Mouse (Mus musculus): ENCODE measurements around the gene Ankfn1.

Ankfn1 gene

DNA sequence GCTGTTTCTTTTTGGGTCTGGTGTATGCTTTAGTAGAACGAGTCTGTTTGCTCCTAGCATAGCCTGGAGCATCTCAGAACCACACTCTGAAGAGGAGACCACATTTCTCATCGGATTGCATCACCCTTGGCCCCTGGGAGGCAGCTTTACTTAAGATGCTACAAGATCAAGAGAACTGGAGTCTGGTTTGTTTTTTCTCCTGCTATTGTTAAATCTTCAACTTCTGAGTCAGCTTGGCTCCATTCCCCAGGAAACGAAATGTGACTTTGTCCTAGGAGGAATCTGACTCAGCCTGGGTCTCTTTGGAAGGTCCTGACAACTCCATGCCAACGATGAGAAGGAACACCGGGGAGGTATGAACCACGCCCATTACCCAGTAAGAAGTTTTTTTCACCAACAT, 197.6 kb downstream of the Ankfn1 start:
- DNase-seq (ENCODE audit: low read depth, low spot score) = no peak

DNA sequence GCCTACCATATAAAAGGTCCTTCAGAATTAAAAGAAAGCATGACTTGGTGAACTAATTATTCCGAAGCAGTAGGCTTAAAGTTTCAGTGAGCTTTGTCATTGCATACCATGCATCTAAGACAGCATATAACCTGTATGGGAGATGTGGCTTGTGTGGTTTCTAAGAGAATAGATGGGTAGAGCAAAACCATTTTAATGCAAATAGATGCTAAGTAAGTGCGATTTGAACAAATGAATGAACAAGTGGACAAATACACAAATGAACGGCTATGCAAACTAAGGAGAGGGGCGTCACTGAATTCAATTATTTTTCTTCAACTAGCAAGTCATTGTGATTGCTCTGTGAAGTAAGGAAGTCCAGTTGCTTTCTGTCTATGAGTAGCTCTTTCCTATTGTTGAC, 198.3 kb downstream of the Ankfn1 start:
- peak; percentile 61 for DNase-seq (ENCODE audit: low read depth, low spot score)

DNA sequence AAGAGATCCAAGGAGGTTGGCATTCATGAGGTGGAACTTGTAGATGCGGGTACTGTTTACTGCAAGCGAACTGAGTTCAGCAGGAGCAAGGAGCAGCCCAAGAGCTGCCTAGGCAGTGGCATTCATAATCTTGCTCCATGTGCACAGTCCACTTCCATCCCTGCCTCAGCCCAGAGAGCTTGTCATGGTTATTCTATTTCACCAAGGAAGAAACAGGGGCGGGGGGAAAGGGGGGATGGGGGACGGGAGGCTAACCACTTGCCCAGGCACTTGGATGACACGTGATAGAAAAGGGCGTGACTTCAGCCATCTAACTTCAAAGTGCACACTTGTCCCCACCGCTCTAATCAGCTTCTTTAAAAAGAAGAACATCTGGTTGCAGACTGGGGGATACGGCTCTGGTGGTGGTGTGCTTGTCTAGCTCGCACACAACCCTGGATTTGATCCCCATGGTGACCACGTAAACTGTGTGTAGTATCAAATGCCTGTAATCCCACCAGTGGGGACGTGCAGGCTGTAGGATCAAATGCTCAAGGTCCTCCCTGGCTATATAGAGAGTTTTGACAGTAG, 203.1 kb downstream of the Ankfn1 start:
- no peak for DNase-seq (ENCODE audit: low read depth, low spot score)

DNA sequence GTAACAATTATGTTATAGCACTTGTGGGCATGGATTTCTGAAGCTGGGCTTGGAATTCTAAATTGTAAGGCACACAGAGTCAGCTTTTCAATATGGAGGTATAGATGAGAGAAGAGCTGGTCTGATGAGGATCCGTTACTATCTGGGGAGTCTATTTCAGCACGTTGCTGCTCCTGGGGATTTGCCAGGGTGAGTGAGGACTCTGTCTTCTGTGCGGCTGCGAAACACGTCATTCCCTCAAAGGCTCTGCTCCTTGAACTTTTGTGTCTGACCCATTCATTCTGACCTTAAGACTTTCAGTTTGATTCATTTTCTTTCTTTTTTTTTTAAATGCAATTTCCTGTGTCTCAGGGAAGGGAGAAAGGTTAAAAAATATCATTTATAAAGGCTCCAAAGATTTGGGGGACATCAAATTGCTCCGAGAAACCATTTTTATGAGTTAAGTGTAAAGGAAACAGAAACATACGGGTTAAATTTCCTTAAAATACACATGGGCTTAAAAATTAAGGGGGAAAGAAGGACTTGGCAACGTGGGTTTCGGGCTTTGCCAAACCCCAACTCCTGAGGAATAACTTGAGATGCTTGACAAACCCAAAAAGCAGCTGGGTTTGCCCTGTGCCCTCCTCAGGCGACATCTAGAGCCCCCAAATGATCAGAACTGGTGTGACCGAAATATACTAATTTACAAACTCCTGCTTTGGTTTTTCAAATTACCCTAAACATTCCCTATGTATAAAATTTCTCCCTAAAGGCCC, 207.9 kb downstream of the Ankfn1 start:
- DNase-seq (ENCODE audit: low read depth, low spot score) = no peak

DNA sequence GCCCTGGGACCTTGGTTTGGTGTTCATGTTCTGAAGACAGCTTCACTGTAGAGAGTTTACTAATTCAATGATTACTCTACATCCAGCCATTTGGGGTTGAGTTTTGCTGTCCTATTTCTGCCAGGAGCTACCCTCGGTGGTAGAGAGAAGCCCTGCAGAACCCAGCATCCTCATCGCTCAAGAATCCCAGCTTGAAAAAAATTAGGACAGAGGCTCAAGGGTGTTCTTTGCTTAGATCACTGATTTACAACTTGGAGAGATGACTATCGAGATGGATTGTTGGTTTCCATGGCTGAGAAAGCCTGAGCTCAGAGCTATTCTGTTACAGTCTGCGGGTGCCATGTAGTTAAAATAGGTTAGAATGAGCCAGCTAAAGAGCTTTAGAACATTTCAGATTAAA, 209.2 kb downstream of the Ankfn1 start:
- no peak for DNase-seq (ENCODE audit: low read depth, low spot score)

DNA sequence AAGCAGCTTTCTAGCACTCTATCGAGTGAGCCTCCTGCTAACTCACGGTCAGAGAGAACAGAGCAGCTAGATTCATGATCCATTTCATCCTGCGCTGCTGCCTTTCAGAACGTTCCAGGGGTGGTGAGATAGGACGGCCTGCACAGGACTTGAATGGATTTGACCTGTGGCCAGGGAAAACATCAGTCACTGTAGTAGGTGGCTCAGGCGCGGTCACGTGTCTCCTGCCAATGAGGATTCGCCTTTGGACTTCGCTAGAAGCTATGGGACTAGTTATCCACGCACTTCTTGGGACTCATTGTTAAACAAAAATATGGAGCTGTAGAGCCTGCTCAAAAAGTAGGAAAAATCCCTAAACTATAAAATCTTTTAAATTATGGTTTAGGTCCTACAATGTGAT, 226.0 kb downstream of the Ankfn1 start:
- DNase-seq (ENCODE audit: low read depth, low spot score) = peak; percentile 28

DNA sequence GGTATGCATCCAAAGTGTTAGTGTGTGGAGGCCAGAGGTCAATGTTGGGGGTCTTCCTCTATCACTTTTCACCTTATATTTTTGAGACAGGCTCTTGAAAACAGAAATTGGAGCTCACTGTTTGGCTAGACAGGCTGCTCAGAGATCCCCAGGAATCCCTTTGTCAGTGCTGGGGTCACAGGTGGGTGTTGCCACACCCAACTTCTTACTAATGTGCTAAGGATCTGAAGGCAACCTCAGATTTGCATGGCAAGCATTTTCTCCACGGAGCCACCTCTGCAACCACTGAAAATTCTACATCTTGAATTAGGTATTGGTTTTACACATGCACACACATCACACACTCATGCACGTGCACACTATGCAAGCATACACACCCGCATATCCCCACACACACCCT, 226.5 kb downstream of the Ankfn1 start:
- peak; percentile 43 for DNase-seq (ENCODE audit: low read depth, low spot score)

DNA sequence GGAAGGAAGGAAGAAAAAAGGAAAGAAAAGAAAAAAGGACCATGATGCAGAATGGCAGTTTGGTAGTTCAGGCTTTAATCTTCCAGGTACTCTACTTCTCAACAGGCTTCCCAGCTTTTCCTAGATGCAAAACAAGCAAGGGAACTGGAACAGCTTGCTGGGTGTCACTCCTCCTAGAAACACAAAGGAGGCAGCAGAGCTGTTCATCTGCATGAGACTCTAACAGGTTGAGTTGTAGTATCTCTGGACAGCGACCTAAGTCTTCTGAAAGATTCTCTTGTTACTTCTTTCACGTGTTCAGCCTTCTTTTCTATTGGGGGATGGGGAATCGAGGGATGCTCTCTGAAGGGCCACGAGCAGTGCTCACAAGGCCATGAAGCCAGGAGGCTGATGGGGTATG, 228.7 kb downstream of the Ankfn1 start:
- peak; percentile 68 for DNase-seq (ENCODE audit: low read depth, low spot score)

DNA sequence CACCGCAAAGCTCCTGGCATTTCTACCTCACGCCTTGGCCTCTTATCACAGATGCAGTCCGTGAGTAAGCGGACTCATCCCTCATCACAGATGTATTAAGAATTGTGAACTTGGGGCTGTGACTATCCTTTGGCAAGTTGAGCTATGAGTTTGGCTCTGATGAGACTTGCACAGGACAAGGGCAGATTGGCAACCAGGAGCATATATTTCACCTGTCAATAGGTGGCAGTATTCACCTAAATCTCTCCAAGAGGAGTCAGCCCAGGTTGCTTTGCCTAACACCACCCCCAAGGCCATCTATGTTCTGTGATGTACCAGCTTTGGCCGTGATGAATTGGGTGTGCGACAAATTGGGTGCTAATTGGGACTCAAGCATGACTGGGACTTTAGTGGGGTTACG, 231.3 kb downstream of the Ankfn1 start:
- DNase-seq (ENCODE audit: low read depth, low spot score) = peak; percentile 80

DNA sequence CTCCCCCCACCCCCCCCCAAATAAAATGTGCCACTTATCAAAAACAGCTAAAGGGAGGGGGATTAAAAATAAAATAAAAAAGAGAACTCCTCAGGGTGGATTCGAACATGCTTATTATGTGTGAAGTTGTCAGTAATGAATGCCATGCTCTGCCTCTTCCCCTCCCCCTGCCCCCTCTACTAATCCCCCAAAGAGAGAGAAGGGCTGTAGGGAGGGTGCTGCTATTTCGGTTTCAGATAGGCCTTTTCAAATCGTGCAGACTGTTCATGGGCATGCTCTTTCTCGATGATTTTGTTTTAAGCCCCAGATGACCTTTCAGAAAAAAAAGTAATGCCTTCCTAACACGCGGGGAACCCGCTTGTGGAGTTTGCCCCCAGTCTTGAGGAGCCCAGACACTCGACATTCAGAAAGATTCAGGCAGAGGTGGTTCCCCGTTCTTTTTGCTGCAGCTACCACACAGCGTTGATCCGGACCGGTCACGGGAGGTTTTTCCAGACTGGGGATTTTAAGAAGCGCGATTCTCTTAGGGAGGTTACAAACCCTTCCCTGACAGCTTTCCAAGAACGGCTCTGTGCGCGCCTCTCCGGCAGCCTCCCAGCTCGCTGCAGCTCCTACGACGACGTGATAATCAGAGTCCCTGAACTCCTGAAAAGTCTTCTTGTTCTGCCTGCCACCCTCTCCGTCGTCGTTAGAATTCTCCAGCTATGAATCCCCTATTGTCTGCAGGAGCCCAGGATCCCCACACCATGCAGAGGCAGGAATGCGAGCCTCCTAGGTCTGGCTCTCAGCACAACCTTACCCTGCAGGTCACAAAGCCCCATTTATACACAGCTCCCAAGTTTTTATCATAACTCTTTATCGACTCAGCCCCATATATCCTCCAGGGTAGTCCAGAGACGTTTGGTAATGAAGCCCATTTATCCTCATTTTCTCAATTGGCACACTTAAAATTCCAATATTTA, 232.3 kb downstream of the Ankfn1 start:
- no peak for DNase-seq (ENCODE audit: low read depth, low spot score)

DNA sequence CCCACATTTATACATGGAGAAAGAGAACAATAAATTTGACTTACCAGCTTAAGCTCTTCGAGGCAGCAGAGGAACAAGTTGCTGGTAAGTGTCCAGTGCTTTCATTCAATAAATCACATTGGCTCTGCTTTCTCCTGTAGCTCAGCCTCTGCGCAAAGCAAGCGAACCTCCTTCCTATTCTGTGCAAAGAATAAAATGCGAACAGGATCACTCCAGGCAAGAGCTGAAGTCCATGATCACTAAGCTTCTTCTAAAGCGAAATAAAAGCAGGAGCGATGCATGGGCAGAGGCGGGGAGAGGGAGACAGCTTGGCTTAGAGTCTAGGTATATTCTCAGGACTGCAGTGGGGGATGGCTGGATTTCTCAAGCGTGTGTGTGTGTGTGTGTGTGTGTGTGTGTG, 239.1 kb downstream of the Ankfn1 start:
- no peak for DNase-seq (ENCODE audit: low read depth, low spot score)

DNA sequence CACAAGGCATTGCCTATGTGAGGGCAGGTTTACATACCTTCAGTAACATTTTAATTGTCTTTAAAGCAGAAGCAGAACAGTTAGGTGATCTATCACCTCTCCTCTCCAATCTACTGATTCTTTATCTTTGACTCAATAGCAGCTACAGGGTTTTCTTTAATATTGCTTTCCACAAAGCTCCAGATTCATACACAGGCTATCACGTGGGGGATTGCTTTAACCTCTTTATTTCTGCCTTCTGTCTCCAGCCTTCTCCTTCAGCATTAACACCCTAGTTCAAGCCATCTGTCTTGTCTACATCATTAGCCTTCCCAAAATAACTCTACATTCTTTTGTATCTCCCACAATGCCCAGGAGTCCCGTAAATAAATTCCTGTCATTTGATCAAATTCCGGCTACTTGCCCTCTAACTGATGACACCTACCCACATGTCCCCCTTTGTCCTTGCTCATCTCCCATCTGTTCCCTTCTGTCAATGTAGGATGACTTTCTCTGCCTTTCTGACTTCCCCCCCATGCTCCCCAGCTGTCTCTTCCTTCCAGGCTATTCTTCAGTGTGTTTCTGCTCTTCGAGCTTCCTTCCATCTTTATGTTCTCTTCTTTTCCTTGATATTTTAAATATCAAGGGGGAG, 249.5 kb downstream of the Ankfn1 start:
- DNase-seq (ENCODE audit: low read depth, low spot score) = no peak

DNA sequence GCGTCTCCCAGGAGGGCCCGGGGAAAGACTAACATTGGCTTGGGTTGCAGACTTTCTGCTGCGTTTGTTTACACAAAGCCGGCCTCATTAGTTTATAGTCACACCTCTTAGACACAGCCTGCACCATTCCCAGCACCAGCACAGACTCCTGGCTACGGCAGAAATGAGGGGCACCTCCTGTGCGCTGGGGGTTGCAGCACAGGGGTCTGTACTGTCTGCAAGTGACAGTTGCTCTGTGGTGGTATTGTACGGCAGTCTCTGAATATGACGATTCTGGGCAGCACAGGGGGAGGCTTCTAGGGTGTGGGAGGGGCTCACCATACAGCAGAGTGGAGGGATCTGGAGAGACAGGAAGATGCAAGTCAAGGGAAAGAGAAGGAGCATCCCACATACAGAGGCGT, 262.0 kb downstream of the Ankfn1 start:
- DNase-seq (ENCODE audit: low read depth, low spot score) = no peak

DNA sequence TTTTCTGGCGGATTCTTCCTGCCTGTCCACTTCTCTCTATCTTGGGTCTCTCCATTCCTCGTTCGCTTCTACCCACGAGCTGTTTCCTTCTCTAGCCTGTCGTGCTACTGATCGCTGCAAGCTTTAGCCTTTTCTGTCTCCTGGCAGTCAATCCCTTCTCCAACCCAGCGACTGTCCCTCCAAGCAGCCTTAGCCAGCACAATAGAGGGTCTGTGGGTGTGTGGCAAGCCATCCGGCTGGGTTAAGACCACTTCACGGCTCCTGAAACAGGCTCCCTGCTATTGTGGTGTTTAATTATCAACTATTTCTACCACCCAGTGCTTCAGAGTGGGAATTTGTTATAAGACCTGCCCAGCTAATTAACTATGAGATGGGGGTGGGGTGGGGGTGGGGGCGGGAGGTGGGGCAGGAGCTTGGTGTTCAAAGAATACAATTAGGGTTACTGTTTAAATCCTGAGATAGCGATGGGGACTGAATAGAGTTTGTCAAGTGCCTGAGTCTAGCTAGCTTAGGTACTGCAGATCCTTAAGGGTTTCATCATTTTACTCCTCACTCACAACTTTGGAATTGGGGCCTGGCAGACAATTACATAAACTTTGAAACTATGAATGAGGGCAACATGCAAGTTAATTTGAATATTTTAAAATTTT, 268.7 kb downstream of the Ankfn1 start:
- DNase-seq (ENCODE audit: low read depth, low spot score) = no peak

DNA sequence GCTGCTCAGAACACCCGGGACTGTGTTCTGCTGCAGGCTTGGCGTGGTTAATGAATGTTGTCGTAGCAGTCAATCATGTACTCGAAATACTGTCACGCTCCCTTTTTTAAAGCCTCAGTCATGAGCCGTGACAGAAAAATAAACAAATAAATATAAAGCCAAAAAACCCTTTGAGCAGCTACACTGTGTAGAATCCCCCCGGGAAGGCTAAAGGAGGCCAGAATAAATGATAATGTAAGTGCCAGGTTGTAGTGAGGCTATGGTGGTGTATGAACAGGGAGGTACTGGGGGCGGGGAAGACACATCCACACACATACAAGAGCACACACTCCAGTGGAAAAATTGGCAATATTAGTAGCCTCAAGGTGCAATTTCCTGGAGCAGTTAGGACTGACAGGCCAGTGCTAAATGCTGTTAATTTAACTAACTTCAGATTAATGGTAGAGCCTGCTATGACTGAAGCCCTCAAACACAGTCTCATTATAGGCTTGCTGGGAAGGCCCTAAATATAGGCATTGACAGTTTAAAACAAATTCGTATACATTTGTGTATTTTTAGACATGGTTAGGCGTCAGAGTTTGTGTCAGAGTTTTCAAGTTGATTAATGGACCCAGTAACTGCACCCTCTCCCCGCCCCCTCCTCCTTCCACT, 270.7 kb downstream of the Ankfn1 start:
- no peak for DNase-seq (ENCODE audit: low read depth, low spot score)

DNA sequence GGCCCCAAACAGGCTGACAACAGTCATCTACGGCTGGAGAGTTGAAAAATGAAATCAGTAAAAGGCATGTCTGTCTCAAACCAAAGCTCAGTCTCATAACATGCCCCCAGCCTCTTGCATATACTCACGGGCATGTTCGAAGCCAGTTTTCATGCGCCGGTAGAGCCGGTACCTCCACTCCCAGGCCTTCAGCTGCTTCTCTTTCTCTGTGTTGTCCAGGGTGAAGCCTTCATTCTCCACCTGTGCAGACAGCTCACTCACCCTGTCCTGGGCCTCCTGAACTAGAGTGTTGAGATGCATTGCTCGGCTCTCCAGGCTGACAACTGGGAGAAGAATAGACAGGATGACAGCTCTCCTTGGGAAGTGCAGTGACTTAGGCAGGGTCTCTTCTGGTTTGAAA, 272.4 kb downstream of the Ankfn1 start:
- DNase-seq (ENCODE audit: low read depth, low spot score) = no peak

DNA sequence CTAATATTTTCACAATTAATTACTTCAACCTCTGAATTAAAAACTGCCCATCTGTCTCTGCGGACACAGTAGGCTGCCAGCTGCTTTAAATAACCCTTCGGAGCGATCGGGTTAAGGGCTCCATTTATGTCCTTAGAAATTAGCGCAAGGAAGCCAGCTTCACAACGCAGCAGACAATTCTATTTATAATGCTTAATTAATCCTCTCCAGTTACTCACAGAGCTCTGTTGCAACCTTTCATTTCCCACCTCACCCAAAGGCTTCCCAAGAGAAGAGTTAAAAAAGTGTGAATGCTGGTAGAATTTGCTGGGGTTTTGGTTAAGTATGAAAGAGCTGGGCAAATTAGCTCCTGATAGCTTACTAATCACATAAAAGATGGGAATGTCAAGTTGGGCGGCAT, 275.7 kb downstream of the Ankfn1 start:
- no peak for DNase-seq (ENCODE audit: low read depth, low spot score)

DNA sequence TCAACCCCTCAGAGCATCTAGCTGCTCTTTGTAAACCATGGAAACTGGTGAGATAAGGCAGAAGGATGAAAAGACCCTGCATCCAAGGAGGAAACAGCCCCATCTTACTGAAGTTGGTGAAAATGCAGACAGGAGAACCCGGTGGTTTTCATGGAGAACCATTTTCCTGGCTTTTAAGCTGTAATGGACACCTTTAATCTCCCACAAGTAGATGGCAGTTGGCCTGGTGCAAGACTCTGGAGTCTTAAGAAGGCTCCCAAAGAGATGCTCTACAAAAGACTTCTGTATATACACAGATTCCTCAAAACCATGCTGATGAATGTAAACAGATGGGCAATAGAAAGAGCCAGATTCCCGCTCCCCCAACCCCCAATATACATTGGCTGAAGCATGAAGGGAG, 276.5 kb downstream of the Ankfn1 start:
- no peak for DNase-seq (ENCODE audit: low read depth, low spot score)

DNA sequence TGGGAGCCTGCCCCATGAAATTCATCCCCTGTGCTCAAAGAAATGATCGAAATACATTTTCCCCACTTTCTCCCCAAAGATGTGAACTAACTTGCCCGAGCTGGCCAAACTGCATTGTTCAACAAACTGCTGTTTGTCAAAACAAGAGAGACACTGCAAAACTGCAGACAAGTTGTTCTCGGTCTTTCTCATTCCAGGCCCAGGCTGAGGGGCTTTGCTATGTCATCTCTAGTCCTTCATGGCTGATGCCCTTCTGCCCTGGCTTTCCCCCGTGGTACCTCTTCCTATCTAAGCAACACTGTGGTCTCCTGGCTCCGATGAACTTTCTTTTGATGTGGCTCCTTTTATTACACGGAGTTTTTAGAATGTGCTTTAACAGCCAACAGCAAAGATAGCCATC, 296.4 kb downstream of the Ankfn1 start:
- no peak for DNase-seq (ENCODE audit: low read depth, low spot score)

DNA sequence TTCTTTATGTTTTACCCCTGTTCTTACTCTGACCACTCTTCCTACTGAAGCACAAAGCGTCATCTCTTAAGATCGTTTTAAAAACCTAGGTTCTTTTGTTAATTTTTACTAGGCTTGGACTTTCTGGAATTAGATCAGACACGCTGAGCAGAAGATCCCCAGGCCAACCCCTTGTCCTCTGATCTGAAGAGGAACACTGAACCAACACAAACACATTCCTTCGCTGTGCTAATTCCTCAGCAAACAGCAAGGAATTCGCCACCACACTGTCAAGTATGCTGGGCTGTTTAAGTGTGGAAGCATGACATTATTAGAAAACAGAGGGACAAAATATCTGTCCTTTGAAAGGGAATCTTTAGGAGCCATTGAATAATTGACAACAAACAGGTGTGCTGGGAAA, 300.5 kb downstream of the Ankfn1 start:
- DNase-seq (ENCODE audit: low read depth, low spot score) = no peak

DNA sequence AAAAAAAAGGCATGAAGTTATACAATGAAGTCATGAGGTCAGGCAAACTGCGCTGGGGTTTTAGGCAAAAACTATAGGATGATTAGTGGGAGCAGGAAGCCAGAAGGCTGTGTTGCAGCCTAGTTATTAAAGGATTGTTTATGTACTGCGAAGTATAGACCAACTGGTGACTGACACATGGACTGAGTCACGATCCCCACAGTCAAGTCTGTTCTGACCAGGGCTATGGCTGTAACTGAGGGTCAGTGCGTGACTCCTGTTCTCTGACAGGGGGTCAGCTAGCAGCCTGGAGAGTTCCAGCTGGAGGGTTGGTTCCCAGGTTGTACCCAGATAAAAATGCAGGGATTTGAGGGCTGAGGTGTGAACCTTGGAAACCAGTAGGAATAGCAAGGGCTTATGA, 301.4 kb downstream of the Ankfn1 start:
- no peak for DNase-seq (ENCODE audit: low read depth, low spot score)

Measured in ES-CJ7 (cell line).